Mouse (Mus musculus) CH12.LX (cell line): Measurements from ENCODE around the gene Hvcn1. TPM values are rescaled to one million over a fixed set of nuclear protein-coding genes. Genes with fewer than 3 reads are reported as not detected.

ENCODE experiments used
- DNase-seq: peaks from one replicate; pipeline ENCODE4 v3.0.0-alpha.2; 2013; ENCODE audit errors: extremely low read depth
- H3K27ac ChIP-seq: 2 replicates; pipeline ENCODE4 v1.5.1; 2012; ENCODE audit warnings: low read depth, mild to moderate bottlenecking, control low read depth, moderate library complexity; ENCODE audit not compliant: insufficient read depth
- H3K27me3 ChIP-seq: replicated peaks from 2 replicates; pipeline ENCODE3; 2012; ENCODE audit warnings: inconsistent platforms
- H3K36me3 ChIP-seq, 2 experiments: replicated peaks in 1 of 2; 2 replicates each; pipeline versions ENCODE3 to v1.6.1; 2012; ENCODE audit warnings: inconsistent platforms in 1 of 2, low read length in 1 of 2, mild to moderate bottlenecking in 1 of 2, mixed read lengths in 1 of 2, moderate library complexity in 1 of 2; ENCODE audit not compliant: control insufficient read depth in 1 of 2, insufficient read depth in 1 of 2
- H3K4me1 ChIP-seq, 2 experiments: 2 replicates each; pipeline ENCODE4 v1.6.1; 2012; ENCODE audit warnings: inconsistent platforms in 1 of 2, moderate library complexity in 1 of 2; ENCODE audit not compliant: insufficient read depth in 2 of 2, control insufficient read depth in 1 of 2
- H3K4me2 ChIP-seq: 2 replicates; pipeline ENCODE4 v1.6.1; 2012; ENCODE audit warnings: low read depth, mild to moderate bottlenecking, control low read depth; ENCODE audit not compliant: poor library complexity, insufficient read depth, severe bottlenecking
- H3K4me3 ChIP-seq, 3 experiments: fragments of 150-350 bp in 1 of 3; sonication (generic) in 1 of 3; replicated peaks in 1 of 3; 2 replicates each; pipeline versions ENCODE3 to v1.5.1; 2011 to 2012; ENCODE audit warnings: low read depth in 2 of 3, low read length in 2 of 3, mild to moderate bottlenecking in 2 of 3, moderate library complexity in 2 of 3, control low read depth in 1 of 3, improper control_type of control experiment in 1 of 3, inconsistent platforms in 1 of 3, mixed read lengths in 1 of 3; ENCODE audit not compliant: poor library complexity in 1 of 3
- H3K79me2 ChIP-seq: replicated peaks from 2 replicates; pipeline ENCODE4 v1.6.1; 2012; ENCODE audit warnings: mild to moderate bottlenecking, moderate library complexity; ENCODE audit not compliant: control insufficient read depth, poor library complexity, insufficient read depth, severe bottlenecking; ENCODE audit errors: extremely low read depth
- H3K9ac ChIP-seq: 2 replicates; pipeline ENCODE4 v1.6.1; 2012; ENCODE audit warnings: low read depth, mild to moderate bottlenecking, control low read depth, moderate library complexity; ENCODE audit not compliant: insufficient read depth
- H3K9me3 ChIP-seq: replicated peaks from 2 replicates; pipeline ENCODE3; 2012; ENCODE audit warnings: low read length, inconsistent platforms, mixed read lengths
- BHLHE40 ChIP-seq: IDR thresholded peaks from 2 replicates; pipeline ENCODE4 v1.6.1; 2011; ENCODE audit warnings: mild to moderate bottlenecking, low read depth, low read length, improper control_type of control experiment
- CHD1 ChIP-seq: IDR thresholded peaks from 2 replicates; pipeline ENCODE4 v1.6.1; 2012; ENCODE audit warnings: low read depth, low read length, improper control_type of control experiment, inconsistent platforms
- CHD2 ChIP-seq: IDR thresholded peaks from 2 replicates; pipeline ENCODE4 v1.6.1; 2011; ENCODE audit warnings: low read length, improper control_type of control experiment
- EP300 ChIP-seq: IDR thresholded peaks from 2 replicates; pipeline ENCODE4 v1.6.1; 2011; ENCODE audit warnings: low read length, improper control_type of control experiment
- HCFC1 ChIP-seq: IDR thresholded peaks from 2 replicates; pipeline ENCODE4 v1.6.1; 2012; ENCODE audit warnings: low read depth, mild to moderate bottlenecking, inconsistent platforms, low read length, improper control_type of control experiment
- JUND ChIP-seq: conservative IDR thresholded peaks from 2 replicates; pipeline ENCODE4 v1.6.1; 2011; ENCODE audit warnings: low read depth, low read length, improper control_type of control experiment
- MAFK ChIP-seq: IDR thresholded peaks from 2 replicates; pipeline ENCODE4 v1.6.1; 2011; ENCODE audit warnings: low read length, improper control_type of control experiment; ENCODE audit not compliant: insufficient replicate concordance
- MAX ChIP-seq: IDR thresholded peaks from 2 replicates; pipeline ENCODE4 v1.6.1; 2011; ENCODE audit warnings: low read length, improper control_type of control experiment
- MEF2A ChIP-seq: IDR thresholded peaks from 2 replicates; pipeline ENCODE4 v1.6.1; 2014; ENCODE audit warnings: low read depth, mild to moderate bottlenecking, inconsistent platforms, low read length, improper control_type of control experiment, borderline replicate concordance
- MXI1 ChIP-seq: IDR thresholded peaks from 2 replicates; pipeline ENCODE4 v1.6.1; 2011; ENCODE audit warnings: mild to moderate bottlenecking, low read depth, low read length, improper control_type of control experiment
- MYC ChIP-seq: IDR thresholded peaks from 2 replicates; pipeline ENCODE4 v1.6.1; 2011; ENCODE audit warnings: low read depth, mild to moderate bottlenecking, improper control_type of control experiment, low read length
- POLR2AphosphoS2 ChIP-seq: IDR thresholded peaks from 2 replicates; pipeline ENCODE4 v1.6.1; 2011; ENCODE audit warnings: low read depth, low read length, improper control_type of control experiment
- RAD21 ChIP-seq: IDR thresholded peaks from 2 replicates; pipeline ENCODE4 v1.6.1; 2011; ENCODE audit warnings: low read depth, mild to moderate bottlenecking, low read length, improper control_type of control experiment, moderate library complexity
- TCF12 ChIP-seq: IDR thresholded peaks from 2 replicates; pipeline ENCODE4 v1.6.1; 2014; ENCODE audit warnings: low read depth, mild to moderate bottlenecking, inconsistent platforms, low read length, improper control_type of control experiment
- ZC3H11A ChIP-seq: IDR thresholded peaks from 2 replicates; pipeline ENCODE4 v1.6.1; 2012; ENCODE audit warnings: low read depth, mild to moderate bottlenecking, inconsistent platforms, low read length, improper control_type of control experiment
- ZNF384 ChIP-seq: IDR thresholded peaks from 2 replicates; pipeline ENCODE4 v1.6.1; 2012; ENCODE audit warnings: low read depth, low read length, improper control_type of control experiment, inconsistent platforms
- dilution Hi-C: fragments of 300-500 bp; cut with MboI; formaldehyde crosslinking; loops from 2 replicates; pipeline ENCODE4 v1.14.3; 2020; ENCODE audit warnings: low sequenced_read_pairs; ENCODE audit not compliant: extremely low pct_unique_long_range_greater_than_20kb, extremely low pct_ligation_motif_present
- in situ Hi-C: fragments of 300-500 bp; cut with MboI; formaldehyde crosslinking; loops from 3 replicates; pipeline ENCODE4 v1.14.3; 2019; ENCODE audit warnings: low sequenced_read_pairs, low pct_ligation_motif_present, low pct_unique_long_range_greater_than_20kb, mixed read lengths
- polyA plus RNA-seq: library from polyadenylated mRNA; unstranded; fragments of >175 nt; gene quantifications from 2 replicates; pipeline ENCODE4 v1.2.1, GENCODE M21; 2012; ENCODE audit warnings: low read depth; ENCODE audit not compliant: insufficient read length
- total RNA-seq, 2 experiments: library from RNA; depleted of rRNA; stranded (reverse); fragments of 300-350 nt in 1 of 2; fragments of >200 nt in 1 of 2; gene quantifications; 2 replicates each; pipeline ENCODE4 v1.2.3; 2012 to 2014

Gene Hvcn1
- total and polyA plus RNA-seq, 3 experiments, result 143 to 159 (median 156) TPM

DNA sequence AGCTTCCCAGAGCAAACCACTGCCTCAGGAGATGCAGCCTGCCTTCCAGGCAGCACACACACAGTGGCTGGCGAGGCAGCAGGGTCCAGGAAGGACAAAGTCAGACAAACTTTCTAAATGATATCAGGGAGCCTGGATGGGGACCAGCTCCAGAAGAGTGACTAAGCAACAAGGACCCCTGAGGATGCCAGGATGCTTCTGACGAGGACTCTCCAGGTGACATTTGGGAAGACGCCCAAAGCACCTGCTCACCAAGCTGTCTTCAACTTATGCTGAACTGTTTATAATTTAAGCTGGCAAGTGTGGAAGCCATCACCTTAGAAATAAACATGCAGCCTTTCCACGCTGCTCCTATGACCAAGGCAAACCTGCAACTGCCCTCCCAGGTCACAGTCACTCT is 42.7 kb downstream of the Hvcn1 start:
- no peak overlapping the region for H3K4me3 ChIP-seq
- peaks cover 22 to 35% of the 10 kb centered on the region in 2 experiments for H3K4me1 ChIP-seq
- H3K9ac ChIP-seq, result no peak overlapping the region
- TF ChIP-seq ZC3H11A (no peak), EP300 (no peak), HCFC1 (no peak), RAD21 (no peak), TCF12 (no peak), MEF2A (no peak), ZNF384 (no peak), MAX (no peak), CHD2 (no peak), MAFK (no peak)
- TF ChIP-seq, all 38 proteins: peak for 0
- in situ Hi-C loops, result no loop called here
- no peaks in the 10 kb centered on the region for H3K79me2 ChIP-seq
- no peak overlapping the region for H3K4me2 ChIP-seq
- no peaks in the 10 kb centered on the region for H3K27me3 ChIP-seq
- dilution Hi-C loops, result no loop called here
- H3K36me3 ChIP-seq, result peaks cover 36 to 76% of the 10 kb centered on the region in 2 experiments
- H3K27ac ChIP-seq, result no peak overlapping the region
- DNase-seq, result no peak
- no peaks in the 10 kb centered on the region for H3K9me3 ChIP-seq

DNA sequence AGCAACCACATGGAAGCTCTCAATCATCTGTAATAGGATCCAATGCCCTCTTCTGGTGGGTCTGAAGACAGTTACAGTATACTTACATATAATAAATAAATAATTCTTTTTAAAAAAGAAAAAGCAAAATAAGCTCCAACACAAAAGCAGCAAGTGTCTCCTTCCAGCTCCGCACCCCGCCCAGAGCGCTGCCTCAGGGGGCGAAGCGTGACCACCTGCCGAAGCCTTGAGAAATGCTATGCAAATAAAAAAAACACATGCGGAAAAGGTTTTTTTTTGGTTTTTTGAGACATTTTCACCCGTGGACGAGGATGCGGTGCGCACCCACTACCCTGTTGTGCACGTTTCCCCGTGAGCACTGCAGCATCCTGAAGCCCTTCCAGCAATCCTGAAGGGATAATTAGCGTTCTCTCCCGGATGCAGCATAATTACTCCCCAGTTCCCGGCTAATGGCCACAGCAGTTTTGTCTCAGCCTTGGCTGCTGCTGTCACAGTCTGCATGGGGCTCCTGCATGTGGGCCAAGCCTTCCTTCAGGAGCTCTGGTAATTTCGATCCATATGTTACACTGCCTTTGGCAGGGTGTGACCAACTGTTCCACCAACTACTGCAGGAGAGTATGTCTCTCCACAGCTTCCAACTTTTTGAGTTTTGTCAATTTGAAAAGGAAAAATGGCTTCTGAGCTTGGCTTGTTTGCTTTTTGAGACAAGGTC is 45.4 kb downstream of the Hvcn1 start:
- DNase-seq, result no peak
- no peak overlapping the region for H3K4me2 ChIP-seq
- H3K27me3 ChIP-seq, result no peaks in the 10 kb centered on the region
- no peaks in the 10 kb centered on the region for H3K9me3 ChIP-seq
- no peak overlapping the region for H3K4me3 ChIP-seq
- peaks cover 50 to 79% of the 10 kb centered on the region in 2 experiments for H3K36me3 ChIP-seq
- no peak overlapping the region for H3K9ac ChIP-seq
- no peak for TF ChIP-seq MXI1
- TF ChIP-seq BHLHE40, result no peak
- no peak for TF ChIP-seq MYC
- no peak for TF ChIP-seq JUND
- no peak for TF ChIP-seq ZC3H11A
- TF ChIP-seq POLR2AphosphoS2, result no peak
- TF ChIP-seq MAFK, result no peak
- TF ChIP-seq CHD1, result no peak
- no peak for TF ChIP-seq MAX
- H3K4me1 ChIP-seq, result peaks cover 13 to 28% of the 10 kb centered on the region in 2 experiments
- dilution Hi-C loops (no loop called here), in situ Hi-C loops (loop anchor here (25.0 kb wide), 1 partner anchor 115 kb away; the partner anchor contains the start of gene Ccdc63)
- H3K79me2 ChIP-seq, result no peaks in the 10 kb centered on the region
- no peak overlapping the region for H3K27ac ChIP-seq
